Mouse (Mus musculus) liver, embryonic 14.5 days (tissue): ENCODE results near the gene Palmd. TPM values are rescaled to one million over a fixed set of nuclear protein-coding genes. Genes with fewer than 3 reads are reported as not detected.

ENCODE experiments used
- ATAC-seq: fragments of 200-750 bp; cut with Nextera tagmentation; 2 replicates; pipeline ENCODE4 v1.8.0; 2017; ENCODE audit warnings: moderate number of reproducible peaks, mild to moderate bottlenecking, moderate library complexity; ENCODE audit not compliant: insufficient read depth
- DNase-seq, 3 experiments: peaks; one replicate each; pipeline ENCODE4 v3.0.0-alpha.2; 2012 to 2013; ENCODE audit warnings: low read depth in 3 of 3, low spot score in 3 of 3
- H3K27ac ChIP-seq: fragments of 300-500 bp; sonication (generic); 2 replicates; pipeline ENCODE4 v1.5.1; 2014; ENCODE audit warnings: moderate library complexity, mild to moderate bottlenecking, control low read depth, inconsistent platforms
- H3K27me3 ChIP-seq: fragments of 300-500 bp; sonication (generic); 2 replicates; pipeline ENCODE4 v1.6.1; 2014; ENCODE audit warnings: mild to moderate bottlenecking, low read length, moderate library complexity; ENCODE audit not compliant: control insufficient read depth, insufficient read depth
- H3K36me3 ChIP-seq: fragments of 300-500 bp; sonication (generic); replicated peaks from 2 replicates; pipeline ENCODE4 v1.6.1; 2014; ENCODE audit warnings: low read depth; ENCODE audit not compliant: control insufficient read depth, insufficient read depth
- H3K4me1 ChIP-seq, 2 experiments: fragments of 200-500 bp in 1 of 2; fragments of 300-500 bp in 1 of 2; sonication (generic) in 1 of 2; replicated peaks; 2 replicates each; pipeline ENCODE4 v1.6.1; 2012 to 2014; ENCODE audit warnings: antibody characterized with exemption in 1 of 2, inconsistent platforms in 1 of 2, low read length in 1 of 2; ENCODE audit not compliant: control insufficient read depth in 2 of 2, insufficient read depth in 2 of 2
- H3K4me2 ChIP-seq: fragments of 300-500 bp; sonication (generic); 2 replicates; pipeline ENCODE4 v1.6.1; 2014; ENCODE audit warnings: low read depth, mild to moderate bottlenecking, control low read depth, moderate library complexity
- H3K4me3 ChIP-seq, 2 experiments: fragments of 200-500 bp in 1 of 2; fragments of 300-500 bp in 1 of 2; sonication (generic) in 1 of 2; 2 replicates each; pipeline ENCODE4 v1.5.1; 2012 to 2014; ENCODE audit warnings: low read depth in 2 of 2, low read length in 2 of 2, mild to moderate bottlenecking in 2 of 2, control low read depth in 1 of 2, inconsistent platforms in 1 of 2, moderate library complexity in 1 of 2; ENCODE audit not compliant: insufficient read depth in 1 of 2
- H3K9ac ChIP-seq: fragments of 300-500 bp; sonication (generic); replicated peaks from 2 replicates; pipeline ENCODE4 v1.6.1; 2014; ENCODE audit warnings: mild to moderate bottlenecking, control low read depth, moderate library complexity
- H3K9me3 ChIP-seq: fragments of 300-500 bp; sonication (generic); 2 replicates; pipeline ENCODE4 v1.6.1; 2016; ENCODE audit warnings: low read length, mixed read lengths; ENCODE audit not compliant: control insufficient read depth
- CTCF ChIP-seq: IDR thresholded peaks from 2 replicates; pipeline ENCODE4 v1.5.1; 2016; ENCODE audit warnings: antibody characterized with exemption, low read depth, control low read depth
- EP300 ChIP-seq: IDR thresholded peaks from 2 replicates; pipeline ENCODE4 v1.6.1; 2016; ENCODE audit warnings: antibody characterized with exemption, low read depth
- WGBS: fragments of 180-500 bp; shearing (Covaris S2); extraction: QIAGEN DNeasy Blood & Tissue Kit; methylation state at CpG from one replicate; pipeline ENCODE4 v1.1.7; 2014; ENCODE audit not compliant: insufficient replicate concordance; 5-methylcytosine and 5-hydroxymethylcytosine counted together
- polyA plus RNA-seq, 2 experiments: library from polyadenylated mRNA; depleted of rRNA in 1 of 2; stranded (reverse) in 1 of 2; unstranded in 1 of 2; fragments of >200 nt; fragmentation: Nextera tagmentation in 1 of 2; extraction: Ambion mirVana in 1 of 2; gene quantifications; 2 replicates each; pipeline versions ENCODE4 v1.2.1 to v1.2.3; 2012 to 2014

Palmd gene
- polyA plus RNA-seq, 2 experiments = 1.3 to 2.2 TPM

DNA sequence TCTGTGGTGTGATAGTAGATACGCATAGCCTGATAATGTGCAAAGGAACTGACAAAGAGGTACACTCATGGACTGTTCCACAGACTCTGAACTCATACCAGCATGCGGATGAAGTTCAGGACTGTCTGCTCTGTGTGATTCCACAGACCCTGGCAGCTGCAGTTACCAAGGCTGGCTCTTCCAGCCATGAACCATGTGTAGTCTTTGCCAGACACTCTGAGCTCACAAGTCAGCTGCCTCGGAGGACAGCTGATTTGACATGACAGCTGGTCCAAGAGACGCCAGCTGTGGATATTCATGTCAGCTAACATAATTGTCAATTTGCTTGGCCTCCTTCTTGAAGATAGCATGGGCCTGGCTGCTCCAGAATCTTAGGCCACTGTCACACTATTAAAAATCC, 39.8 kb downstream of the Palmd start:
- H3K4me1 ChIP-seq = no peaks in the 10 kb centered on the region
- ATAC-seq (no peak), DNase-seq (no peak)
- H3K9ac ChIP-seq = no peak overlapping the region
- no peaks in the 10 kb centered on the region for H3K27me3 ChIP-seq
- no peak for TF ChIP-seq EP300
- TF ChIP-seq CTCF = no peak
- no peak overlapping the region for H3K4me3 ChIP-seq
- H3K36me3 ChIP-seq = no peaks in the 10 kb centered on the region
- no peaks in the 10 kb centered on the region for H3K9me3 ChIP-seq
- H3K27ac ChIP-seq = no peak overlapping the region
- WGBS = 54% methylated on average over 4 of the region's 4 CpGs
- H3K4me2 ChIP-seq = no peak overlapping the region

DNA sequence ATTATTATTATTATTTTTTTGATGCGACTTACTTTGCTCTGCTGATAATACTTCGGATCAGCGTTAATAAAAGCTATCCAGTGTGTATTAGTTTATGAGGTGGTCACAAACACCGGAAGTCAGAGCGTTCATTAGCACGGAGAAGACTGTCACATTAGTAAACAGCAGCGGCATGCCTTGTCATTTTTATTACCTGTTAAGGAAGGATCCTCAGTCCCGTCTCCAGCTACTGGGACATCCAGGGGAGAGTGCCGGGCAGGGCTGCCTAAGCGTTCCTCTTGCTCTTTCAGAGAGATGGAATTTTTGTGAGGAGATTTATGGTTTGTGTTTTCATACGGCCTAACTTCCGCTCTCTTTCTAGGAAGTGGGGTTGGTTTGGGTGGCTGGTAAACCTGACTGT, 45.7 kb downstream of the Palmd start:
- H3K9ac ChIP-seq = no peak overlapping the region
- H3K4me2 ChIP-seq = no peak overlapping the region
- H3K9me3 ChIP-seq = no peaks in the 10 kb centered on the region
- no peaks in the 10 kb centered on the region for H3K27me3 ChIP-seq
- H3K4me1 ChIP-seq = no peaks in the 10 kb centered on the region
- no peak for ATAC-seq
- TF ChIP-seq CTCF = no peak
- TF ChIP-seq EP300 = no peak
- WGBS = 67% methylated on average over 12 of the region's 12 CpGs
- H3K27ac ChIP-seq = no peak overlapping the region
- no peak overlapping the region for H3K4me3 ChIP-seq
- no peak for DNase-seq
- H3K36me3 ChIP-seq = no peaks in the 10 kb centered on the region

DNA sequence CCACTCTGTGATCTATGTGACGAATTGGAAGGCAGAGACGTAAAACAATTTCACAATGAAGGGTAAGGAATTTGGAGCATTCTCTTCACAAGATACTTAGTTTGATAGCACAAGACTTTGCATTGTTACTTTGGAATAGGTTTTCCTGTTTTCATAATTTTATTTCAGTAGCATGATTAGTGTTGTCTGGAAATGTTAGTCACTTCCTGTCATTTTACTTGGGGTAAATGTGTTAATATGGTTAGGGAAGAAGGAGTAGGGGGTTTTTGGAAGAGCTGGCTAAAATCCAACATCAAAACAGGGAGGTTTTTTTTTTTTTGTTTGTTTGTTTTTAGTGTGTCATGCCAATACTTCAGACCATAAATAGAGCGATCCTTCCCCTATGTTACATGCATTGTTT, 47.3 kb downstream of the Palmd start:
- Histone ChIP-seq H3K9ac (no peak overlapping the region), H3K27ac (no peak overlapping the region), H3K9me3 (no peaks in the 10 kb centered on the region), H3K4me3 (no peak overlapping the region), H3K27me3 (no peaks in the 10 kb centered on the region), H3K4me2 (no peak overlapping the region), H3K36me3 (no peaks in the 10 kb centered on the region), H3K4me1 (no peaks in the 10 kb centered on the region)
- DNase-seq (no peak), ATAC-seq (no peak)
- TF ChIP-seq CTCF (no peak), EP300 (no peak)
- 54% methylated on average over 3 of the region's 3 CpGs for WGBS

GRCm38 (mm10) chr3:116917016-116917415, 51.8 kb downstream of the Palmd start:
- Histone ChIP-seq H3K27ac (no peak overlapping the region), H3K4me1 (no peaks in the 10 kb centered on the region), H3K36me3 (no peaks in the 10 kb centered on the region), H3K4me3 (no peak overlapping the region), H3K9ac (no peak overlapping the region), H3K9me3 (no peaks in the 10 kb centered on the region), H3K4me2 (no peak overlapping the region), H3K27me3 (no peaks in the 10 kb centered on the region)
- 66% methylated on average over 4 of the region's 4 CpGs for WGBS
- ATAC-seq = no peak
- no peak for TF ChIP-seq CTCF
- no peak for TF ChIP-seq EP300
- DNase-seq = no peak

GRCm38 (mm10) chr3:116914931-116915330, 53.9 kb downstream of the Palmd start:
- no peaks in the 10 kb centered on the region for H3K9me3 ChIP-seq
- H3K27ac ChIP-seq = no peak overlapping the region

More at GRCm38 (mm10) chr3:116914931-116915330, 53.9 kb downstream of the Palmd start:
- no peak for DNase-seq
- Histone ChIP-seq H3K27me3 (no peaks in the 10 kb centered on the region), H3K4me1 (no peaks in the 10 kb centered on the region), H3K9ac (no peak overlapping the region), H3K4me2 (no peak overlapping the region), H3K36me3 (no peaks in the 10 kb centered on the region), H3K4me3 (no peak overlapping the region)
- ATAC-seq = no peak
- TF ChIP-seq EP300 = no peak
- no peak for TF ChIP-seq CTCF
- WGBS = 64% methylated on average over 3 of the region's 3 CpGs
